Mouse (Mus musculus) cerebellum, postnatal 36 days (tissue): Measurements from ENCODE around the gene Dnah1.

Experiments
- DNase-seq, 2 experiments: peaks; one replicate each; pipeline ENCODE4 v3.0.0; 2021 to 2022; ENCODE audit warnings: mixed read lengths in 2 of 2

The Dnah1 gene

GRCm38 (mm10) chr14:31233070-31233995, 90.4 kb downstream of the Dnah1 start:
- no peak for DNase-seq

GRCm38 (mm10) chr14:31232404-31233069, 91.2 kb downstream of the Dnah1 start:
- DNase-seq = no peak

GRCm38 (mm10) chr14:31230442-31230841, 93.3 kb downstream of the Dnah1 start:
- DNase-seq = no peak

- DNase-seq = no peak
Observed at GRCm38 (mm10) chr14:31228234-31228633, 95.5 kb downstream of the Dnah1 start.

- no peak for DNase-seq
Observed at GRCm38 (mm10) chr14:31226978-31227377, 96.7 kb downstream of the Dnah1 start.

- peak; percentile 74 to 78 for DNase-seq
Observed at GRCm38 (mm10) chr14:31217666-31218065, 106.0 kb downstream of the Dnah1 start, which contains the start of gene Sema3g. TSS of gene Sema3g (plus strand) at chr14:31217860.

GRCm38 (mm10) chr14:31216846-31217245, 106.8 kb downstream of the Dnah1 start, which contains the start of gene Nisch:
TSS of gene Nisch (minus strand) at chr14:31216946.
- DNase-seq = no peak

GRCm38 (mm10) chr14:31215157-31216002, 108.3 kb downstream of the Dnah1 start:
- peak; percentile 76 to 87 for DNase-seq

- DNase-seq = no peak
Observed at GRCm38 (mm10) chr14:31214684-31215083, 109.0 kb downstream of the Dnah1 start.

GRCm38 (mm10) chr14:31213868-31214267, 109.8 kb downstream of the Dnah1 start:
- no peak for DNase-seq

- no peak for DNase-seq
Observed at GRCm38 (mm10) chr14:31212499-31212898, 111.2 kb downstream of the Dnah1 start.

GRCm38 (mm10) chr14:31211854-31212253, 111.8 kb downstream of the Dnah1 start:
- no peak for DNase-seq
